Mouse (Mus musculus) fat pad, adult 2 months (tissue): ENCODE results near the gene Zfp692.

Source experiments
- DNase-seq: peaks from one replicate; pipeline ENCODE4 v3.0.0-alpha.2; 2011; ENCODE audit warnings: low read depth, low spot score; ENCODE audit errors: extremely low read depth

The Zfp692 gene

GRCm38 (mm10) chr11:58307411-58308080 lies 677 bp downstream of the Zfp692 start:
- DNase-seq, result no peak

- DNase-seq, result no peak
Measured at GRCm38 (mm10) chr11:58308661-58309060, 1.8 kb downstream of the Zfp692 start.

- DNase-seq, result no peak
Measured at GRCm38 (mm10) chr11:58314069-58314468, 7.2 kb downstream of the Zfp692 start.

- DNase-seq, result no peak
Measured at GRCm38 (mm10) chr11:58315536-58316168, 8.8 kb downstream of the Zfp692 start.

GRCm38 (mm10) chr11:58316344-58316743 lies 9.5 kb downstream of the Zfp692 start:
- DNase-seq, result no peak

- no peak for DNase-seq
Measured at GRCm38 (mm10) chr11:58316768-58317390, 10.0 kb downstream of the Zfp692 start.

- no peak for DNase-seq
Measured at GRCm38 (mm10) chr11:58322824-58323569, 16.1 kb downstream of the Zfp692 start.

GRCm38 (mm10) chr11:58323570-58324340 lies 16.9 kb downstream of the Zfp692 start:
- DNase-seq, result no peak

GRCm38 (mm10) chr11:58324614-58325229 lies 17.9 kb downstream of the Zfp692 start:
- no peak for DNase-seq

GRCm38 (mm10) chr11:58326781-58327180 lies 19.9 kb downstream of the Zfp692 start:
- no peak for DNase-seq

- DNase-seq, result no peak
Measured at GRCm38 (mm10) chr11:58329906-58330275, 23.0 kb downstream of the Zfp692 start.

GRCm38 (mm10) chr11:58330276-58331148 lies 23.6 kb downstream of the Zfp692 start, which contains the start of the genes Zfp672 and Sh3bp5l:
TSS of gene Zfp672 (minus strand) at chr11:58330339.
TSS of gene Sh3bp5l (plus strand) at chr11:58330724.
- DNase-seq, result no peak

GRCm38 (mm10) chr11:58331149-58331495 lies 24.3 kb downstream of the Zfp692 start:
- DNase-seq, result no peak

GRCm38 (mm10) chr11:58331546-58331945 lies 24.7 kb downstream of the Zfp692 start:
- DNase-seq, result no peak

GRCm38 (mm10) chr11:58334746-58335145 lies 27.9 kb downstream of the Zfp692 start:
- no peak for DNase-seq

- no peak for DNase-seq
Measured at GRCm38 (mm10) chr11:58346745-58347144, 39.9 kb downstream of the Zfp692 start.

GRCm38 (mm10) chr11:58350628-58351027 lies 43.8 kb downstream of the Zfp692 start:
- DNase-seq, result no peak

GRCm38 (mm10) chr11:58351179-58351578 lies 44.3 kb downstream of the Zfp692 start:
- DNase-seq, result no peak
